Mouse (Mus musculus): ENCODE data around the gene Zbtb17. TPM values are rescaled to one million over a fixed set of nuclear protein-coding genes. Genes with fewer than 3 reads are reported as not detected.

The Zbtb17 gene
- polyA plus RNA-seq, 1 experiment from 2014 or later = 34.0 TPM

GRCm38 (mm10) chr4:141459766-141460165 lies 15.3 kb downstream of the Zbtb17 start:
- H3K36me3 ChIP-seq = peaks cover 31% of the 10 kb centered on the region
- ATAC-seq (ENCODE audit: insufficient number of reproducible peaks, low FRiP score, low TSS enrichment, low read depth) = no peak
- peaks cover 29% of the 10 kb centered on the region for H3K4me1 ChIP-seq
- no peak overlapping the region for H3K27ac ChIP-seq (replicated peaks)
- H3K27me3 ChIP-seq = no peaks in the 10 kb centered on the region
- 78% methylated on average over 9 of the region's 9 CpGs for WGBS
- H3K9me3 ChIP-seq (replicated peaks) = no peaks in the 10 kb centered on the region
- H3K9ac ChIP-seq = no peak overlapping the region
- no peak overlapping the region for H3K4me2 ChIP-seq (replicated peaks)
- no peak overlapping the region for H3K4me3 ChIP-seq (replicated peaks)

GRCm38 (mm10) chr4:141460481-141460880 lies 16.0 kb downstream of the Zbtb17 start:
- no peak overlapping the region for H3K9ac ChIP-seq
- no peak for ATAC-seq (ENCODE audit: insufficient number of reproducible peaks, low FRiP score, low TSS enrichment, low read depth)
- no peaks in the 10 kb centered on the region for H3K9me3 ChIP-seq (replicated peaks)
- peaks cover 38% of the 10 kb centered on the region for H3K36me3 ChIP-seq
- peaks cover 22% of the 10 kb centered on the region for H3K4me1 ChIP-seq
- no peaks in the 10 kb centered on the region for H3K27me3 ChIP-seq
- no peak overlapping the region for H3K4me3 ChIP-seq (replicated peaks)
- H3K27ac ChIP-seq (replicated peaks) = no peak overlapping the region; the same call in 1 of the 2 replicates
- no peak overlapping the region for H3K4me2 ChIP-seq (replicated peaks)
- WGBS = 93% methylated on average over 4 of the region's 4 CpGs

- peaks cover 44% of the 10 kb centered on the region for H3K36me3 ChIP-seq
- no peaks in the 10 kb centered on the region for H3K9me3 ChIP-seq (replicated peaks)
- H3K27ac ChIP-seq (replicated peaks) = no peak overlapping the region
- 0 out of 2 replicates have a peak, but pooled peaks have one; percentile 25 for ATAC-seq (ENCODE audit: insufficient number of reproducible peaks, low FRiP score, low TSS enrichment, low read depth)
- WGBS = 56% methylated on average over 12 of the region's 12 CpGs
- no peak overlapping the region for H3K9ac ChIP-seq
- H3K4me1 ChIP-seq = peaks cover 16% of the 10 kb centered on the region
- H3K27me3 ChIP-seq = no peaks in the 10 kb centered on the region
- H3K4me3 ChIP-seq (replicated peaks) = no peak overlapping the region
- no peak overlapping the region for H3K4me2 ChIP-seq (replicated peaks)
Measured at GRCm38 (mm10) chr4:141461088-141461487, 16.6 kb downstream of the Zbtb17 start.

- peaks cover 49% of the 10 kb centered on the region for H3K36me3 ChIP-seq
- no peak overlapping the region for H3K4me3 ChIP-seq (replicated peaks)
- H3K4me1 ChIP-seq = peaks cover 16% of the 10 kb centered on the region
- H3K27ac ChIP-seq (replicated peaks) = no peak overlapping the region
- no peaks in the 10 kb centered on the region for H3K9me3 ChIP-seq (replicated peaks)
- no peak overlapping the region for H3K9ac ChIP-seq
- no peaks in the 10 kb centered on the region for H3K27me3 ChIP-seq
- H3K4me2 ChIP-seq (replicated peaks) = no peak overlapping the region
- WGBS = 86% methylated on average over 12 of the region's 12 CpGs
- no peak for ATAC-seq (ENCODE audit: insufficient number of reproducible peaks, low FRiP score, low TSS enrichment, low read depth)
Measured at GRCm38 (mm10) chr4:141461576-141461975, 17.1 kb downstream of the Zbtb17 start.

- Histone ChIP-seq H3K4me1 (peaks cover 8% of the 10 kb centered on the region), H3K4me2 (replicated peaks) (no peak overlapping the region), H3K27ac (replicated peaks) (no peak overlapping the region), H3K9ac (no peak overlapping the region), H3K4me3 (replicated peaks) (no peak overlapping the region), H3K36me3 (peaks cover 64% of the 10 kb centered on the region), H3K9me3 (replicated peaks) (no peaks in the 10 kb centered on the region), H3K27me3 (no peaks in the 10 kb centered on the region)
- 82% methylated on average over 14 of the region's 14 CpGs for WGBS
- ATAC-seq (ENCODE audit: insufficient number of reproducible peaks, low FRiP score, low TSS enrichment, low read depth) = no peak
Measured at GRCm38 (mm10) chr4:141463472-141463871, 19.0 kb downstream of the Zbtb17 start.

- 0 out of 2 replicates have a peak, but pooled peaks cover 9% of the 10 kb centered on the region for H3K4me1 ChIP-seq
- WGBS = 80% methylated on average over 16 of the region's 16 CpGs
- H3K9ac ChIP-seq = no peak overlapping the region
- H3K27ac ChIP-seq (replicated peaks) = no peak overlapping the region
- peaks cover 76% of the 10 kb centered on the region for H3K36me3 ChIP-seq
- no peaks in the 10 kb centered on the region for H3K27me3 ChIP-seq
- no peak overlapping the region for H3K4me3 ChIP-seq (replicated peaks)
- no peak overlapping the region for H3K4me2 ChIP-seq (replicated peaks)
- no peak for ATAC-seq (ENCODE audit: insufficient number of reproducible peaks, low FRiP score, low TSS enrichment, low read depth)
- no peaks in the 10 kb centered on the region for H3K9me3 ChIP-seq (replicated peaks)
Measured at GRCm38 (mm10) chr4:141464722-141465121, 20.3 kb downstream of the Zbtb17 start.

GRCm38 (mm10) chr4:141465512-141466288 lies 21.2 kb downstream of the Zbtb17 start:
- 89% methylated on average over 34 of the region's 34 CpGs for WGBS
- H3K36me3 ChIP-seq = peaks cover 86% of the 10 kb centered on the region
- H3K4me1 ChIP-seq = 0 out of 2 replicates have a peak, but pooled peaks cover 9% of the 10 kb centered on the region
- H3K4me2 ChIP-seq (replicated peaks) = no peak overlapping the region
- no peaks in the 10 kb centered on the region for H3K9me3 ChIP-seq (replicated peaks)
- H3K9ac ChIP-seq = no peak overlapping the region
- ATAC-seq (ENCODE audit: insufficient number of reproducible peaks, low FRiP score, low TSS enrichment, low read depth) = no peak
- no peaks in the 10 kb centered on the region for H3K27me3 ChIP-seq
- H3K27ac ChIP-seq (replicated peaks) = no peak overlapping the region
- H3K4me3 ChIP-seq (replicated peaks) = no peak overlapping the region

GRCm38 (mm10) chr4:141466289-141466795 lies 21.9 kb downstream of the Zbtb17 start:
- no peak overlapping the region for H3K4me3 ChIP-seq (replicated peaks)
- no peak overlapping the region for H3K27ac ChIP-seq (replicated peaks)
- no peaks in the 10 kb centered on the region for H3K27me3 ChIP-seq
- no peak overlapping the region for H3K9ac ChIP-seq
- peaks cover 3% of the 10 kb centered on the region; the same call in 1 of the 2 replicates for H3K9me3 ChIP-seq (replicated peaks)
- 0 out of 2 replicates have a peak, but pooled peaks cover 9% of the 10 kb centered on the region for H3K4me1 ChIP-seq
- H3K36me3 ChIP-seq = peaks cover 92% of the 10 kb centered on the region
- whole genome bisulfite sequencing = 89% methylated on average over 16 of the region's 16 CpGs
- ATAC-seq (ENCODE audit: insufficient number of reproducible peaks, low FRiP score, low TSS enrichment, low read depth) = no peak
- H3K4me2 ChIP-seq (replicated peaks) = no peak overlapping the region

- H3K36me3 ChIP-seq = peaks cover 95% of the 10 kb centered on the region
- no peak for ATAC-seq (ENCODE audit: insufficient number of reproducible peaks, low FRiP score, low TSS enrichment, low read depth)
- H3K27ac ChIP-seq (replicated peaks) = no peak overlapping the region
- no peak overlapping the region for H3K4me2 ChIP-seq (replicated peaks)
- H3K4me3 ChIP-seq (replicated peaks) = no peak overlapping the region
- WGBS = 83% methylated on average over 15 of the region's 15 CpGs
- peaks cover 6% of the 10 kb centered on the region; the same call in 1 of the 2 replicates for H3K9me3 ChIP-seq (replicated peaks)
- no peaks in the 10 kb centered on the region for H3K27me3 ChIP-seq
- no peak overlapping the region for H3K9ac ChIP-seq
- 0 out of 2 replicates have a peak, but pooled peaks cover 9% of the 10 kb centered on the region for H3K4me1 ChIP-seq
Measured at GRCm38 (mm10) chr4:141466844-141467580, 22.6 kb downstream of the Zbtb17 start.

GRCm38 (mm10) chr4:141467581-141467927 lies 23.1 kb downstream of the Zbtb17 start:
- 0 out of 2 replicates have a peak, but pooled peaks cover 9% of the 10 kb centered on the region for H3K4me1 ChIP-seq
- H3K9me3 ChIP-seq (replicated peaks) = peaks cover 6% of the 10 kb centered on the region; the same call in 1 of the 2 replicates
- H3K36me3 ChIP-seq = peaks cover 96% of the 10 kb centered on the region
- no peak overlapping the region for H3K4me2 ChIP-seq (replicated peaks)
- H3K27me3 ChIP-seq = no peaks in the 10 kb centered on the region
- no peak overlapping the region for H3K9ac ChIP-seq
- no peak for ATAC-seq (ENCODE audit: insufficient number of reproducible peaks, low FRiP score, low TSS enrichment, low read depth)
- no peak overlapping the region for H3K4me3 ChIP-seq (replicated peaks)
- WGBS = 82% methylated on average over 6 of the region's 6 CpGs
- H3K27ac ChIP-seq (replicated peaks) = no peak overlapping the region

GRCm38 (mm10) chr4:141468576-141468975 lies 24.1 kb downstream of the Zbtb17 start:
- 0 out of 2 replicates have a peak, but pooled peaks cover 9% of the 10 kb centered on the region for H3K4me1 ChIP-seq
- no peaks in the 10 kb centered on the region for H3K27me3 ChIP-seq
- ATAC-seq (ENCODE audit: insufficient number of reproducible peaks, low FRiP score, low TSS enrichment, low read depth) = no peak
- H3K9me3 ChIP-seq (replicated peaks) = peaks cover 6% of the 10 kb centered on the region; the same call in 1 of the 2 replicates
- WGBS = 42% methylated on average over 10 of the region's 10 CpGs
- no peak overlapping the region for H3K9ac ChIP-seq
- 0 out of 2 replicates have a peak overlapping the region, but pooled peaks have one; percentile 34 for H3K27ac ChIP-seq (replicated peaks)
- H3K4me2 ChIP-seq (replicated peaks) = no peak overlapping the region
- no peak overlapping the region for H3K4me3 ChIP-seq (replicated peaks)
- peaks cover 96% of the 10 kb centered on the region for H3K36me3 ChIP-seq

All from embryonic facial prominence, embryonic 15.5 days (tissue).